Mouse (Mus musculus) bone marrow macrophage, adult 2 months (primary cell): Measurements from ENCODE around the gene Stn1. TPM values are rescaled to one million over a fixed set of nuclear protein-coding genes. Genes with fewer than 3 reads are reported as not detected.

Experiments used
- H3K27ac ChIP-seq: 2 replicates; pipeline ENCODE4 v1.5.1; 2012; ENCODE audit warnings: low read depth, low read length; ENCODE audit not compliant: insufficient read depth
- H3K4me1 ChIP-seq: 2 replicates; pipeline ENCODE4 v1.6.1; 2012; ENCODE audit warnings: low read length; ENCODE audit not compliant: control insufficient read depth, insufficient read depth
- H3K4me3 ChIP-seq: 2 replicates; pipeline ENCODE4 v1.5.1; 2012; ENCODE audit warnings: mild to moderate bottlenecking, low read length, moderate library complexity; ENCODE audit not compliant: insufficient read depth
- CTCF ChIP-seq: IDR thresholded peaks from 2 replicates; pipeline ENCODE4 v1.5.1; 2012; ENCODE audit warnings: low read depth, mild to moderate bottlenecking, low read length, moderate library complexity
- POLR2A ChIP-seq: IDR thresholded peaks from 2 replicates; pipeline ENCODE4 v1.6.1; 2012; ENCODE audit warnings: mild to moderate bottlenecking, low read depth, low read length, borderline replicate concordance
- polyA plus RNA-seq: library from polyadenylated mRNA; stranded (reverse); fragments of >200 nt; gene quantifications from 2 replicates; pipeline ENCODE4 v1.2.4, GENCODE M21; 2012; ENCODE audit not compliant: missing spikeins, insufficient read depth, insufficient read length

Stn1 gene
- polyA plus RNA-seq, 1 experiment: 22.5 TPM

DNA sequence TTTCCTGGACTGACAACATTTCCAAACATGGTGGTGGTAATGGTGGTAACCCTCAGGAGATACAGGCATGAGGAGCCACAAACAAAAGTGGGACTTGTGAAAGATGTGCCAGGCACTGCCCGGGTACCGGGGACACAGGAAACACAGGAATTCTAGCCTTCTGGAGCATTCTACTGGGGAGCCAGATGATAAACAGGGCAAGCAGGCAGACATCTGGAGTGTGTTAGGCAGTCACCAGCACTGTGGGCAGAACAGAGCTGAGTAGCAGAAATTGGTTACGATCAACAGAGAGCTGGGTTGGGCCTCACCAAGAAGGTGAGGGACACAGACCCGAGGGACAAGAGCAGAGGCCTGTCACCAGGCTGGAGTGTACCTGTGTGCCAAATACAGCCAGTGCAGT is 38.4 kb downstream of the Stn1 start:
- TF ChIP-seq CTCF: no peak
- TF ChIP-seq POLR2A: no peak
- Histone ChIP-seq H3K4me3 (no peak overlapping the region), H3K4me1 (no peaks in the 10 kb centered on the region), H3K27ac (no peak overlapping the region)

DNA sequence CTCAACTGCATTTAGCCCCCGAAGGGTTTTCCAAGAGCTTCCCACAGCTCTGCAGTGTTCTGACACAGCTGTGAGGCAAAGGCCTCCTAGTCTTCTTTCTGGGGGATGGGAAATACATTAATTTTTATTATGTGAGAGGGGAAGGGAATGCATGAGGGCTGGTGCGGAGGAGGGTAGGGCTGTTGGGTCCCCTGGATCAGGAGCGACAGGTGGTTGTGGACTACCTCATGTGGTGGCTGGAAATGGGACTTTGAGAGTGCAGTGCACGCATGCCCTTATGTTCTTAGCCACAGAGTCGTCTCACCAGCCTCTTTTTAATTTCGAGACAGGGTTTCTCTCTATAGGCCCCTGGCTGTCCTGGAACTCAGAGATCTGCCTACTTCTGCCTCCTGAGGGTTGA is 39.6 kb downstream of the Stn1 start:
- Histone ChIP-seq H3K27ac (no peak overlapping the region), H3K4me1 (peaks cover under 1% of the 10 kb centered on the region; the same call in 1 of the 2 replicates), H3K4me3 (no peak overlapping the region)
- TF ChIP-seq CTCF: no peak
- TF ChIP-seq POLR2A: no peak

DNA sequence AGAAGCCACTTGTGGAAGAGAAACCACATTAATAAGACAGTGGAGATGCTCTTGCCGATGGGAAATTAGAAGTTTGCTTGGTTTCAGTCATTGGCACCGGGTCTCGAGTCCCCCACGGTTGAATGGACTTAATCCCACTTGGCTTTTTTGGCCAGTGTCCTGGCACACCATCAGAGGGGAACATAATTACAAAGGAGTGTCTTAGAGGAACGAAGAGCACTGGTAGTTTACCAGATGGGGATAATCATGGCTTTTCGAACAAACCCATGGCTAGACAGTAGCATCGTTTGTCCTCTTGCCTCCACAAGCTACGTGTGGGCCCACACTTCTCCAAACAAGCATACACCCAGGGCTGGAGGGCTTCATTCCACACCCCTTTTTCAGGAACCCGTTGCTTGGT is 40.0 kb downstream of the Stn1 start:
- TF ChIP-seq CTCF (no peak), POLR2A (no peak)
- Histone ChIP-seq H3K4me3 (no peak overlapping the region), H3K27ac (no peak overlapping the region), H3K4me1 (peaks cover 5% of the 10 kb centered on the region)

DNA sequence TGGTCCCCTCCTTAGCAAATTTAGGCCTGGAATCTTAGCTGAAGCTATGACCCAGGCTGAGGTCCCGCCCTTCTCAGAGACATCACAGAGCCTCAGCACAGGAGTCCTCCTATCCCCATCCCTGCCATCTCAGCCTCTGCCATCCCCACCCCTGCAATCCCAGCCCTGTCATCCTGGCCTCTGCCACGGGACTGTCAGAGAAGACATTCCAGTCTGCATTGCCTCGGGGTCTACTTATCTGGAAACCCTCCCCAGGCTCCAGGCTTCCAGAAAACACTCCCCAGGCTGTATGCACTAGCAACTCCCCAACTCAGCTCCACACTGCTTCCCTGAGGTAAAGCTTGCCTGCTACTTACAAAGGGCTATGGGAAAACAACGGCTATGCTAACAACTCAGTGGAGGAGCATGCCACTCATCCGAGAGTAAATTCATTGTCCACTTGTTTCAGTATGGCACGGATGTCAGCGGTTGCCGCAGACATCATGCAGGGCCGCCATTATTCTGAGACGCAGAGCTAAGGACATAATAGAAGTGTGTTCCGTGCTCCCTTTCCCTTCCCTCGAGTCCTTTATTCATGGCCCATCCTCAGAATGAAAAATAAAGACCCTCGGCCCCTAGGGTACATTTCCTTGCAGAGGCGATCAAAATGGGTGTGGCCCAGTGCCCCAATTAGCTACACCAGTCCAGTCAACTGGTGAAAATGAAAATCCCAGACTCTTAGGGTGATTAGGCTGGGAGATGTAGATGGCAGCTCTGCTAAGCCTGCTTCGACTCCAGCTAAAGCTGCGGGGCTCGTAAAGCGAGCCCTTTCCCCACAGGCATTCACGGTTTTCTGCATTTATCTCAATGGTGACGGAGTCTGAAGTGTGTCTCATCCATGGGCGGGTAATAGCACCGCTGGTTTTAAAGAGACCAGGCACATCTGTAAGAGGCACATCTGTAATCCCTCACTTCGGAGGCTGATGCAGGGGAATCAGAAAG is 44.0 kb downstream of the Stn1 start:
- TF ChIP-seq CTCF (no peak), POLR2A (no peak)
- Histone ChIP-seq H3K4me3 (no peak overlapping the region), H3K27ac (no peak overlapping the region), H3K4me1 (peaks cover 15% of the 10 kb centered on the region)

DNA sequence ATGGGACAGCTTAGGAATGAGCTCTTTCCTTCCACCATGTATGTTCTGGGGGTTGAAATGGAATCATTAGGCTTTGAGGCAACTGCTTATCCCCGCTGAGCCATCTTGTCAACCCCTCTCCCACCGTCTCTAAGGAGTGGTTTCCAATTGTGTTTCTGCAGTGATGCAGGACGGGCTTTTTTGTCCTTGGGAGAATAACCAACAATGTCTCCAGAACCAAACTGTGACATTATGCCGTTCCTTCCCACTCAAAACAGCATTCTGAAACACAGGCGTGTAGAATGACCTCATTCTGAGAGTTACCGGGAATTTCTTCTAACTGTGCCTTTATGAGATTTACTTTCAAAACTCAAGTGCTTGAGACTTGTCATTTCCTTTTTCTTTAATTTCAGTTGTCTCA is 44.9 kb downstream of the Stn1 start:
- Histone ChIP-seq H3K4me1 (peaks cover 15% of the 10 kb centered on the region), H3K27ac (no peak overlapping the region), H3K4me3 (no peak overlapping the region)
- TF ChIP-seq POLR2A: no peak
- TF ChIP-seq CTCF: no peak

DNA sequence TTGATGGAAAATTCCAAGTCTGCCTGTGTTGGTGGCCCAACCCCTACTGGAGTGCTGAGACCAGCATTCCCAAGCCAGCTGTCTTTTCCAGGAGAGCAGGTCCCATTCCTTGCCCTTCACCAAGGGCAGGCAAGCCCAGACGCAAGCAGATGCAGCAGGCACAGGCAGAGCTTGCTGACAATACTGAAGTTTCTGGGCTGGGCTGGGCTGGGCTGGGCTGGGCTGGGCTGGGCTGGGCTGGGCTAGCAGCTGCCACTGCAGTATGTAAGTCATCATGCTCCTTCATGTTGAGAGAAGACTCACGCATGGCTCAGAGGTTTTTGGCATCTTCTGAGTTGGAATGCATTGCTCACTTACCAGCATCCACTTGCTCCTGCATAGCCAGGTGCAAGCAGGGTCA is 45.5 kb downstream of the Stn1 start:
- TF ChIP-seq CTCF: no peak
- H3K4me3 ChIP-seq: no peak overlapping the region
- no peak overlapping the region for H3K27ac ChIP-seq
- H3K4me1 ChIP-seq: peaks cover 15% of the 10 kb centered on the region

DNA sequence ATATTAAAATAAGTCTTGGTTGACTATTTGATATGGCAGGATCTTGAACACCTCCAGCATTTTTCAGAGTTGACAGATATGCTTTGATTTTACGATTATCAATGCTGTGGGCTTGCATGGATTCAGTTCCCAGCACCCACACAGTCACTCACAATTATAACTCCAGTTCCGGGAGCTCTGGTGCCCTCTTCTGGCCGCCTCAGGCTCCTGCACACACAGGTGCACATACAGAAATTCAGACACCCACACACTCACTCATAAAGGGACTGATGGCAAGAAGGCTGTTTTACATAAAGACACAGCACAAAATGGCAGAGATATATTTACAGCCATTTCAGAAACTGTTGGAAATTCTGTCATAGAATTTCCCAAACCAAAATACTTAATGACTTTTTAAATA is 48.1 kb downstream of the Stn1 start:
- Histone ChIP-seq H3K4me1 (peaks cover 24% of the 10 kb centered on the region), H3K4me3 (no peak overlapping the region), H3K27ac (no peak overlapping the region)
- TF ChIP-seq CTCF (no peak), POLR2A (no peak)

DNA sequence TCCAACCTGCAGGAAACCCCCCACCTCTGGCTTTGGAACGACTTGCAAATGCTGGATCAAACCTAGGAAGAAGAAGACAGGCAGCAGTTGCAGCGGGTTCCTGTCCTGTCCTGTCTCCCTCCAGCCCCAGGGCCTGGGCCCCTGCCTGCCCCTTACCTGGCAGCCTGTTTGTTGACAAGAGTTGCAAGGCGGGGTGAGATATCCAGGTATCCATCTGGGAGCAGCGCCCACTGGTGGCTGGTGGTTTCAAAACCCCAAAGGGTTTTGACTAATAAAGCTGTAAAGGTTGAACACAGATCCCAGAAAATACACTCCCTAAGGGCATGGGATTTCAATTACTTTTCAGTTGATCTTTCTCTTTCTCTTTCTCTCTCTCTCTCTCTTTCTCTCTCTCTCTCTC is 49.1 kb downstream of the Stn1 start:
- Histone ChIP-seq H3K27ac (no peak overlapping the region), H3K4me3 (no peak overlapping the region), H3K4me1 (peaks cover 24% of the 10 kb centered on the region)
- no peak for TF ChIP-seq POLR2A
- TF ChIP-seq CTCF: no peak

DNA sequence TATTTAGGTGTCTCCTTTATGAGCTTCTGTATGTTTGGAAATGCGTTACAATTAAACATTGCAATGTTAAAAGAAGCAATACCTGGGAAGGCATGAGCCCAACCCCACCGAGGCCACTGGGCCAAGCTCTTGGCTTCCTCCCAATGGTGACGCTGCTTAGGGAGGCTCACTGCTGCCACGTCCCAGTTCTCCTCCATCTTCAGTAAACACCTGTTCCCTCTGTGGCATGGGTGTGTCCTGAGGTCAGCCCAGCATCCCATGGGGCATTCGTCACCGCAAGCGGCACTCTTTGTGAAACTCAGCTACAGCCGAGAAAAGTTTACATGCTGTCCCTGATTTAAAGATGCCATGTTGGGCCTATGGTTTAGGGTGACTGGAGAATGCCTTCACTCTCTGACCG is 49.7 kb downstream of the Stn1 start:
- no peak overlapping the region for H3K27ac ChIP-seq
- peaks cover 22% of the 10 kb centered on the region for H3K4me1 ChIP-seq
- H3K4me3 ChIP-seq: no peak overlapping the region
- TF ChIP-seq POLR2A (no peak), CTCF (no peak)

DNA sequence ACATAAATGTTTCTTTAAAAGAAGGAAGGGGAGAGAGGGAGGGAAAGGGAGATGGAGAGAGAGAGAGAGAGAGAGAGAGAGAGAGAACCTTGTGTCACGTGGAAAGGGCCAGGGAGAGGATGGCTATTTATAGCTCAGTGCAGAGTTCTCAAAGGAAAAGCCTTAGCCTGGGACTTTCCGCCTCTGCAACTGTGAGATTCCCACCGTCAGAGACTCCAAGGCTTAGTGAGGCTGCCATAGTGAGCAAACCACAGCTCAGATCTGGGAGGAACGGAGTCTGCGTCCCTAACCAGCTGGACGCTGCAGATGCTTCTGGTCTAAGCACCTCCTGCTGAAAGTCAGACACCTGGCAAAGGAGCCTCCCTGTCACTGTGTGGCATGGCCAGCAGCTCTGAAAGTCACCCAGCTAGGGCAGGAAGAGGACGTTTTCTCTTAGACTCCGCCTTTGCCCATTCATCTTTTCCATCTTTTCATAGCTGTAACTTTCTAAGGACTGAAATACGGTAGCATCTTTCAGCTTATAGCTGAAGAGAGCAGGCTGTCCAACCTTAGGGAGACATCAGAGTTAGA is 51.2 kb downstream of the Stn1 start:
- Histone ChIP-seq H3K27ac (no peak overlapping the region), H3K4me3 (no peak overlapping the region), H3K4me1 (peaks cover 9% of the 10 kb centered on the region)
- TF ChIP-seq POLR2A: no peak
- TF ChIP-seq CTCF: no peak
